Mouse (Mus musculus): Measurements from ENCODE around the gene Map3k6. TPM values are rescaled to one million over a fixed set of nuclear protein-coding genes. Genes with fewer than 3 reads are reported as not detected.

Map3k6 gene
- 1.8 and 3.5 TPM in 2 replicates for total RNA-seq (2017)

DNA sequence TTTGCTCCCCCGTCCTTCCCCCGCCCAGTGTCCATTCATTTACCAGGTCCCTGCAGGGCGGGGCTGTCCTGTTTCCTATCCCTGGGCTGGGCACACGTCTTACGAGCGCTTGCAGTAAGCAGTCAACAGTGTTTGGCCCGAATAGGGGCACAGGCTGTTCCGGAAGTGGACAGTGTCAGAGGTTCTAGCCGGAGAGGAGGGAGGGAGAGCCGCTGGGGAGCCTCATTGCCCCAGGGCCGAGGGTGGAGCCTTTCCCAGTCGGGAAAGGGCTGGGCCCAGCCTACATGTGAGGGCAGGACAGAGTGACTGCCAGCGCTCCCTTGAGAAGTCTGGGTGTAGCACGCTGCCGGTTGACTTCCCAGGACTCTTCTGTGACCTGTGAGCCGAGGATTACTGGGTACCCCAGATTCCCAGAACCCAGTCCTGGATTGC lies at the start of gene Map3k6:
Gene Map3k6, plus strand, starts transcription at position 329 of the 432 bp plus-strand sequence.
- ATAC-seq (replicated peaks in 1 of 2; ENCODE audit: insufficient read depth in 1 of 2, low FRiP score in 2 of 2, low TSS enrichment in 1 of 2, low read depth in 1 of 2, poor library complexity in 2 of 2, severe bottlenecking in 2 of 2), result peak in 1 of 2 experiments; percentile 8; a peak in 2 of 4 replicates

DNA sequence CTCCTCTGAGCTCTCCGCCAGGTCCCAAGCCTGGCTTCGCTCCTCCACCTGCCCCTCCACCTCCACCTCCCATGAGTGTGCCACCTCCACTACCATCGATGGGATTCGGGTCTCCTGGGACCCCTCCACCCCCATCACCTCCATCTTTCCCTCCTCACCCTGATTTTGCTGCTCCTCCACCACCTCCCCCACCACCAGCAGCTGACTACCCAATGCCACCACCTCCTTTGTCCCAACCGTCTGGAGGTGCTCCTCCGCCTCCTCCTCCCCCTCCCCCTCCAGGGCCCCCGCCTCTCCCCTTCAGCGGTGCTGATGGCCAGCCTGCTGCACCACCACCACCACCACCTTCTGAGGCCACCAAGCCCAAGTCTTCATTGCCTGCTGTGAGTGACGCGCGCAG lies 46.1 kb upstream of the Map3k6 start:
- no peak for ATAC-seq (replicated peaks in 1 of 2; ENCODE audit: insufficient read depth in 1 of 2, low FRiP score in 2 of 2, low TSS enrichment in 1 of 2, low read depth in 1 of 2, poor library complexity in 2 of 2, severe bottlenecking in 2 of 2)

DNA sequence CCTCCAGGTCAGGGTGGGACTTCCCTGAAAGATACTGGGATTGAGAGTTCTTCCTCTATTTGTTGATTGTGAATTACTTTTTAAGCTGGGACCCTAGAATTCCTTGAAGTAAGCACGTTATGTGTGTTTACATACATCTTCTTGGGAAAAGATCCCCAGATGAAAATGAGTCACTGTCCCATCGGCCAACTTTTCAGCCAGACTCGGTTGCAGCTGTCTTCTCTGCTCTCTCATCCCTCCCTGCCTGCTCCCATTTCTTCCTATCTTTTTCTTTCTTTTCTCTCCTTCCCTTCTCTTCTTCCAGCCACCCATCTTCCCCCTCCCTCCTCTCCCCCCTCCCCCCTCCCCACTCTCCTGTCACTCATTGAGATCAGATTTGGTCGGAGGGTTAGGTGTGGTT lies 45.6 kb upstream of the Map3k6 start:
- no peak for ATAC-seq (replicated peaks in 1 of 2; ENCODE audit: insufficient read depth in 1 of 2, low FRiP score in 2 of 2, low TSS enrichment in 1 of 2, low read depth in 1 of 2, poor library complexity in 2 of 2, severe bottlenecking in 2 of 2)

DNA sequence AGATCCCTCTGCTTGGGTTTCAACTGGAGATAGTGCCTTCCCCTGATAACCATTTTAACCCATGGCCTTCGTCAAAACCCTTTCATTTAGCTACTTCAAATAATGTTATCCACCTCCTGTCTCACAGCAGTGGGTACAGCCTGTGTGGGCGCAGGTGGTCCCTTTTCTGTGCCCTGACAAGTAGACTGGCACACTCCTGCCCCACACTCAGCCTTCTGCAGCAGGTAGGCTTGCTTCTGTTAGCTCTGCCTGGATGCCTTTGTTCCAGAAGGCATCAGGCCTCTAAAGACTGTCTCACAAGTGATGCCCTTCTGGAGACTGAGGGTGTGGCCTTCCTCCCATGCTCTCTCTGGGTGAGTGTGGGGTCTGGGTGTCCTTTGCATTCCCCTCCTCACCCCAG lies 44.5 kb upstream of the Map3k6 start:
- ATAC-seq (replicated peaks in 1 of 2; ENCODE audit: insufficient read depth in 1 of 2, low FRiP score in 2 of 2, low TSS enrichment in 1 of 2, low read depth in 1 of 2, poor library complexity in 2 of 2, severe bottlenecking in 2 of 2), result no peak

DNA sequence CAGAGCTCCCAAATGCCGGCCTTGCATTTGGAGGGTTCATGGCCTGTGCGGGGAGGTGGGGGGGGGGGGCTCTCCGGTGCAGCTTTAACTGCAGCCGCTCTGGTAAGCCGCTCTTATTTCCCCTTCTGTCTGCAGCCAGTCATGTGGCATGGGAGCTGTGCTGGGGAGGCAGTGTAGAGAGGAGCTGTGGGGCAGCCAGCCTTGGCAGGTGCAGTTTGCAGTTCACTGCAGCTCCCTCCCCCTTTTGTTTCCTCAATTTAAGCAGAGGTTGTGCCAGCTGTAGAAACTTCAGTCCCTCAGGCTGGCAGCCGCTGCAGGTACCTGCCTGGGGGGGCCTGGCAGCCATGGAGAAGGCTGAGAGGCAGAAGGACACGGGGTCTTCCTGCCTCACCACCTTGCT lies 43.8 kb upstream of the Map3k6 start:
- ATAC-seq (replicated peaks in 1 of 2; ENCODE audit: insufficient read depth in 1 of 2, low FRiP score in 2 of 2, low TSS enrichment in 1 of 2, low read depth in 1 of 2, poor library complexity in 2 of 2, severe bottlenecking in 2 of 2), result peak; percentile 21 to 47; a peak in 1 of 4 replicates

DNA sequence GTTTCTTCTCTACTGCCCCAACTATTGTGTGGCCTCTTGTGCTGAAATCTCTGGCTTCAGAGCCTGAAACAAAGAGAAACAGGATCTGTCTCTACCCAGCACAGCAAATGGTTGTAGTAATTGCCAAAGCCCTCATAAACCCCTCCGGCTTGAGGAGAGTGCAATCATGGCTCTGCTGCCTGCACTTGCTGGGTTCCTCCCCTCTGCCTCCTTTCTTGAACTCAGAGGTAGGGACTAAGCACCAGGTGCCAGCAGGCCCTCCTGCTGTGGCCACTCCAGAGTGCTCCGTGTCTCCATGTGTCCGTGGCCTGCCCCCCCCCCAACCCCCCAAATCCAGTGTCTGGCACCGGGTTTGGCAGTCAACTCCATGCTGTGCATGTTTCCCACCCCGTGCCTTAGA lies 43.3 kb upstream of the Map3k6 start:
- ATAC-seq (replicated peaks in 1 of 2; ENCODE audit: insufficient read depth in 1 of 2, low FRiP score in 2 of 2, low TSS enrichment in 1 of 2, low read depth in 1 of 2, poor library complexity in 2 of 2, severe bottlenecking in 2 of 2), result no peak

DNA sequence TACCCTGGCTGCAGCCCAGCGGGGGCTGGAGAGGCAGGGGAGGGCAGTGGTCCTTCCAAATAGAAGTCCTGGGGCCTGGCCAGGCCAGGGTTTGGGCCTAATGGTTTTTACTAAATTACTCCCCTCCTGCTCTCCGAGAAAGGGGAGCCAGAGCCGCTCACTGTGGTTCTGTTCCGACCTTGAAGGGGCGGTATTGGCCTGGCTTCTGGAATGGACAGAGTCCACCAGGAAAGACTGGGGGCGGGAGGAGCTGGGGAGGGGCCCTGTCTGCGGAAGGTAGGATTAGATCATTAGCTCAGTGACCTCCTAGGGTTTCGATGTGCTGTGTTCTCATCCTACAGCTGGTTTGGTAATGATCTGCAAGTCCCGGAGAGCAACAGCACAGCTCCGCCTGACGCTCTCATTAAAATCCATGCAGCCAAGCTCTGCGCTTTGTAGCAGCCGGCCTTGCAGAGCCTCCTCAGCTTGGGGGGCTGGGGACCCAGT lies 42.8 kb upstream of the Map3k6 start:
- no peak for ATAC-seq (replicated peaks in 1 of 2; ENCODE audit: insufficient read depth in 1 of 2, low FRiP score in 2 of 2, low TSS enrichment in 1 of 2, low read depth in 1 of 2, poor library complexity in 2 of 2, severe bottlenecking in 2 of 2)

DNA sequence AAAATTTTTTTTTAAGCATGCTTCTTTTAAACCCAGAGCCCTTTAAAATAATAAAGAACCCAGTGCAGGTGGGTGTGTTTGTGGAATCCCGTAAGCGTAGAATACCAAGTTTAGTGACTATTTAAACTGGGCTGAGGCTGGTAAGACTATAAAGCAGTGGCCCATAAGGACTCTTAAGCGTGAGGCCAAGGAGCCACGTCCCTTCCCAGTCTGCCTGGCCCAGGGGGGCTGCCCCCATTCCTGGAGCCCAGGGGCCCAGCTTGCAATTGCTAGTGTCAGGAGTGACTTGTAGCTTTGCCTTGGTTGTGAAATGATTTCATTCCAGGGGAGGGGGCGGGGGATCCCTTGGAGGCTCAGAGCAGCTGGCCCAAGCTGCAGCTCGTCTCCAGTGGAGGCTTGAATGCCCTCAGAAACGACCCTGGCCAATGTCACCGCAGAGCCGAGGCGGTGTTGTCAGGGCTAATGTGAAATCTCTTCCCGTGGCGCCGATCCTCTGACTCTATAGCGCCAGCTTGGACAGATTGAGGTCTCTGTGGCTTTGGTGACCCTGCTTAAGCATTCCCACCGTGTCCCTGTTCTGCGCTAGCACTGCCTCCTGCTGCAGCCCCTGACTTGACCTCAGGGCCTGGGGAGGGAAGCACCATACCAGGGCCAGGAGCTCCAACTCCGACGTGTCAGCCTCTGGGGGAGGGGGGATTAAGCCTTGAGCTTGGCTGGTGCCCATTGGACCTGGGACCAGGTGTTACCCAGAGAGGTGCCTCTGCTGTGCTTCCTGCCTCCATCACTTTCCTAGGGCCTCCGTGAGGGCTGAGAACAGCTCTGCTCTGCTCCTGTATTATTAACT lies 42.1 kb upstream of the Map3k6 start:
- ATAC-seq (replicated peaks in 1 of 2; ENCODE audit: insufficient read depth in 1 of 2, low FRiP score in 2 of 2, low TSS enrichment in 1 of 2, low read depth in 1 of 2, poor library complexity in 2 of 2, severe bottlenecking in 2 of 2), result no peak

DNA sequence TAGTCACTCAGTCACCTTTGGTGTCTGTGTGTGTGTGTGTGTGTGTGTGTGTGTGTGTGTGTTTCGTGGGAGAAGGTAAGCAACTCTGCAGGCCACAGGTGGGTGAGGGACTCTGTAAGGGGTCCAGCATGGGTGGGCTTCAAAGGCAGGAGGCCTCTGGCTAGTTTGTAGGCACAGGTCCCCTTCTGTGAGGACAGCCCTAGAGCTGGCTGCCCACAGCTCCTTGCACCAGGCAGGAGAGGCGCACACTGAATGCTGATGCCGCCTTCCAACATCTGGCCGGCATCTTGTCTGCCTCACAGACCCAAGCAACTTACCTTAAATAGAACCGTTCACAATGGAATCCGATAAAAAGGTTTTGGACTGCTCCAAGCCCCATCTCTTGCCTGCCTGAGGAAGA lies 40.9 kb upstream of the Map3k6 start:
- ATAC-seq (replicated peaks in 1 of 2; ENCODE audit: insufficient read depth in 1 of 2, low FRiP score in 2 of 2, low TSS enrichment in 1 of 2, low read depth in 1 of 2, poor library complexity in 2 of 2, severe bottlenecking in 2 of 2), result no peak

DNA sequence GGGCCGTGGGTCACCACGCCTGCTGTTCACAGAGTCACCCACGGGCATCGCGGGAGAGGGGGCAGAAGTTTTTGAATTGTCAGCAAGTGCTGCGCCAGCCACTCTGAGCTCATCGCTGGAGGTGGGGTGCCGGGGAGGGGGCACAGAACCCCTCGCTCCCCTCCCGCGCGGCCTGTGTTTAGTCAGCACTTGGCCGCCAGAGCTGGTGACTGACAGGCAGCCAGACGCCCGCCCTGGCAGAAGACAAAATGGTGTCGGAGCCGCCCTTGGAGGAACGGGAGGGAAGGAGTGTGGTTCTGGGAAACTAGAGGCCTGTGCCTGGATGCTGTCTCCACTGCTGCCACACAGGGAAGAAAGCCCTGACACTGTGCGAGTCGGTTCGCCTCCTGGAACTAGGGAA lies 40.3 kb upstream of the Map3k6 start:
- no peak for ATAC-seq (replicated peaks in 1 of 2; ENCODE audit: insufficient read depth in 1 of 2, low FRiP score in 2 of 2, low TSS enrichment in 1 of 2, low read depth in 1 of 2, poor library complexity in 2 of 2, severe bottlenecking in 2 of 2)

DNA sequence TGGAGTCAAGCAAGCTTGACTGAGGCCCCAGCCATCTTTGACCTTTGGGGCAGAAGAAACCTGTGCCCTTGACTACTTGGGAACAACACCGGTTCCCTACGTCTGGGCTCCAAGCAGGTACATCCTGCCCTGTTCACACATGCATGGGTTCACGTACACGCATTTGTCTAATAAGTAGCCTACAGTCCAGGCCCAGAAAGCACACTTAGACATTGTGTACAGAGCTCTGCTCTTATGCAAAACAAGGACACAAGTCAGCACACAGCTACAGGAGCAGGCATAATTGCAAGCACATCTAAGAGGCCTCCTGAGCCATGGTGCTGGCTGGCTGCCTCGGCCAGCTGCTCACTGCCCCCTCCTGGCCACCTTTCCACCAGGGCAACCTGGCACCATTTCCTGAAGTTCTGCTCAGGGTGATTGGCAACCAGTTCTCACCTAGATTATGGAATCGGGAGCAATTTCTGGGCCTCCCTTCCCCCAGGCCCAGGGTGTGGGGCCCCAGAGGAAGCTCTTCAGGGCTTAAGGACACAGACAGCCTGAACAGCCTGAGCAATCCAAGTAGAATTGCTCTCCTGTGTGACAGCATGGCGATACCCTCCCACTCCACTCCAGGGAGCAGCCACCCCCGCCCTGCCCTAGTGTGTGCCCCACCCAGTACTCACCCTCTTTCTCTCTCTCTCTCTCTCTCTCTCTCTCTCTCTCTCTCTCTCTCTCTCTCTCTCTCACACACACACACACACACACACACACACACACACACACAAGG lies 39.4 kb upstream of the Map3k6 start:
- peak; percentile 54 to 63; a peak in 3 of 4 replicates for ATAC-seq (replicated peaks in 1 of 2; ENCODE audit: insufficient read depth in 1 of 2, low FRiP score in 2 of 2, low TSS enrichment in 1 of 2, low read depth in 1 of 2, poor library complexity in 2 of 2, severe bottlenecking in 2 of 2)

DNA sequence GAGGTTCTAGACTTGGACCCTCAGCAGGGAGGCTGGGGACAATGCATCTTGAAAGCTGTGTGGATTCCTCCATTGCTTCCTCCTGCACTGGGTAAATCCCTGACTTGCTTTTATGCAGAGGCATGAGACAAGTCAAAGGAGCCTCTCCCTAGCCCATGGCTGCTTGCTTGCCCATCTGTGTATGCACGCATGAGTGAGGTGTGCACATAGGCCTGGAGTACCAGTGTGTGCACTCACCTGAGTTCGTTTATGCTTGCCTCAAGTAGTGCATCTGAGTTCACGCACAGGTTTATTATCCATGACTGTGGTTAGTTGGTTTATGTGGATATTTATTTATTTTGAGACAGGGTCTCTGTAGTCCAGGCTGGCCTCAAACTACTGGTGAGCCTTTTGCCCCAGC lies 38.4 kb upstream of the Map3k6 start:
- no peak for ATAC-seq (replicated peaks in 1 of 2; ENCODE audit: insufficient read depth in 1 of 2, low FRiP score in 2 of 2, low TSS enrichment in 1 of 2, low read depth in 1 of 2, poor library complexity in 2 of 2, severe bottlenecking in 2 of 2)

DNA sequence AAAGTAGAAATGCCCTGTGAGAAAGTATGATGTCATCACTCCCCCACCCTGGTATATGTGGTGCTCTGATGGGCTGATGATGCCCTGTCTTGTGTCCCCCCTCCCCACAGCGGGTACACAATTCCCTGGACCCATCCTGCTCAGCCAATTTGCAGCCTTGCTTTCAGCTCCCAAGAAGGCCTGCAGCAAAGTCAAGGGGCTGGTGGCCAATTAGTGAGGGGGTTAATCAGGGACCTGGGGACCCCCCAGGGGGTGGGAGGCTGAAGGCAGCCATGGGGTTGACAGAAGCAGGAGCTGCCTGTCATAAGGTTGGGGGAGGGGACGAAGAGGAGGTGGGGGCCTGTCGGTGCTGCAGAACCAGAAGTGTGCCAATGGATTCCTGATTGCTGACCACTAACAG lies 37.0 kb upstream of the Map3k6 start:
- no peak for ATAC-seq (replicated peaks in 1 of 2; ENCODE audit: insufficient read depth in 1 of 2, low FRiP score in 2 of 2, low TSS enrichment in 1 of 2, low read depth in 1 of 2, poor library complexity in 2 of 2, severe bottlenecking in 2 of 2)

DNA sequence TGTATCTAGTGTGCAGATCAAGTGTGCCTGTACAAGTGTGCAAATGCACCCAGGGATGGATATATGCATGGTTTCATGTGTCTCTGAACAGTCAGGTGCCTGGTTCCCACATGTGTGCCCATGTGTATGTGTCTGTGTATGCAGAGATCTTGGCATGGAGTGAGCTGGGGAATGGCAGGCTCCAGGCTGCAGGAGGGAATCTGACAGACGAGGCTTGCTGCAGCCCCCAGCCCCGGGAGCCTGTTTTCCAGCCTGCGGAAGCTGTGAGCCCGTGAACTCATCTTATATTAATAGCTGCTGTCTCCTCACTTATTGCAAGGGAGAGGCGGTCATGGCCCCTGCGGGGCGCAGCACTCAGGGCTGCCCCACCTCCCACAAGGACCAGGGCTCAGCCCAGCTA lies 36.2 kb upstream of the Map3k6 start:
- no peak for ATAC-seq (replicated peaks in 1 of 2; ENCODE audit: insufficient read depth in 1 of 2, low FRiP score in 2 of 2, low TSS enrichment in 1 of 2, low read depth in 1 of 2, poor library complexity in 2 of 2, severe bottlenecking in 2 of 2)

DNA sequence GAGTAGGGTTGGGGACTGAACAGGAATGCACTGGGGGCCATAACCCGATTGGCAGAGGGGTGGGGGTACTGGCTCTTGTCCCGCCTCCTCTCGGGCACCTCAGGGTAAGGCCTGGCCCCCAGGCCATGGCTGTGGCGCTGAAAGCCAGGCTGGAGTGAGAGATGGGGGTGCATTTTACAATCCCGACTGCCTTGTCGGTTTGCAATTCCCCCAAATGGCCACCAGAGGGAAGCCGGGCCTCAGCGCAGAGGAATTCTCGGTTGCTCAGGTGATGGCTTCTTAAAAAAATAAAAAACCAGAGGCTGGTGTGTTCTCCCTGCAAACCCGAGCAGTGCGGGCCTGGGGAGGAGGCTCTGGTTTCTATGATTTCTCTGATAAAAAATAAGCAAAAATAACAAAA lies 31.3 kb upstream of the Map3k6 start:
- peak; percentile 55 to 63 for ATAC-seq (replicated peaks in 1 of 2; ENCODE audit: insufficient read depth in 1 of 2, low FRiP score in 2 of 2, low TSS enrichment in 1 of 2, low read depth in 1 of 2, poor library complexity in 2 of 2, severe bottlenecking in 2 of 2)

DNA sequence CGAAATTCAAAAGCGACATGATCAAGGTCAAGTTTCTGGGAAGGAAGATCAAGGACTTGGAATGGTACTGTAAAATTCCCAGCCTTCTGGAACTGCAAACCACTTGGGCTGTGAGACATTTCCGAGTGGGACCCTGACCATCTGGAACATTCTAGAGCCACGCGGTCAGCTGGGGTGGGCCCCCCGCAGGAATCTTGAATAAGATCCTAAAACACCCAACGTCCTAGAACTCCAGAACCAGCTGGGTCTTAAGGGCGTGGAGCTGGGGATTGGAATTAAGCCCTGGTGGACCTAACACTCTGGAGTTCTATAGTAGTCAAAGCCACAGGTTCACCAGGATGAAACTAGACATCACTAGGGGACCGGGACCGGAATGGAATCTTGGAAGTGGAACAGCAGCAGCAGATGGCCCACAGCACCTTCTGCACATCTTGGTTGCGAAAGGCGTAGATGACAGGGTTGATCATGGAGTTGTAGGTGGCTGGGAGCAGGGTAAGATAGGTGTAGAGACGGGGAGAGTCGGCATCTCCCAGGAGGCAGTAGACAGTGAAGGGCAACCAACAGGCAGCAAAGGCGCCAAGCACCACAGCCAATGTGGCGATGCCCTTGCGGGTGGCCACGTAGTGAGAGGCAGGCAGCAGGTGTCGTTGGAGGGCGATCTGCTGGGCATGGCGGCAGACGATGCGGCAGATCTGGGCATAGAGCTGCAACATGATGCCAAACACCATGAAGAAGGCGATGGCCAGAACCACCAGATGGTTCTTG lies 30.4 kb upstream of the Map3k6 start:
- no peak for ATAC-seq (replicated peaks in 1 of 2; ENCODE audit: insufficient read depth in 1 of 2, low FRiP score in 2 of 2, low TSS enrichment in 1 of 2, low read depth in 1 of 2, poor library complexity in 2 of 2, severe bottlenecking in 2 of 2)

DNA sequence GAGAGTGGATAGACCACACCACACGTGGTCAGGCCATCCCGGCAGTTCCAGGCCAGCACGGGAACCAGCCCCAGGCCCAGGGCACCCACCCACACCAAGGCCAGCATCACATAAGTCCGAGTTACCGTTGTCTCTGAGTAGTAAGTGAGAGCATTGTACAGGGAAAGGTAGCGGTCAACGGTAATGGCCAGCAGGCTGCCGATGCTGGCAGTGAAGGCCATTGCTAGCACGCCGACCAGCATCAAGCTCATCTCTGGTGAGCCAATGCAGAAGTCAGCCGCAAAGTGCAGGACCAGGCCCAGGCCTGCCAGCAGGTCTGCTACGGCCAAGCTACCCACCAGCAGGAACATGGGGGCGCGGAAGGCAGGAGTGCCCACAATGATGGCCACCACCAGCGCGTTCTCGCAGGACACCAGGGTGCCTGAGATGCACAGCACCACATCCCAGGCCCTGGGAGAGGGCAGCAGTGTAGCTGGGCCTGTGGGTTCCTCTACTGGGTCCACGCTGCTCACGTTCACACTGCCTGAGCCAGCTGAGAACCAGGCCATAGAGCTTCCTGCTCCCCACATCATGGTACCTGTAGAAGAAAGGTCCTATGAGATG lies 29.7 kb upstream of the Map3k6 start:
- ATAC-seq (replicated peaks in 1 of 2; ENCODE audit: insufficient read depth in 1 of 2, low FRiP score in 2 of 2, low TSS enrichment in 1 of 2, low read depth in 1 of 2, poor library complexity in 2 of 2, severe bottlenecking in 2 of 2), result no peak

Data from hematopoietic stem cell, adult 5-6 weeks (primary cell).